Mouse (Mus musculus) left cerebral cortex, postnatal 25 days (tissue): ENCODE results near the gene Il9r. TPM values are rescaled to one million over a fixed set of nuclear protein-coding genes. Genes with fewer than 3 reads are reported as not detected.
"Not testable (repeated sequence)": the region's sequence is repeated elsewhere in the genome, so short reads cannot be mapped to it uniquely, and the experiment has no call there.

Experiments
- DNase-seq, 2 experiments: peaks; one replicate each; pipeline ENCODE4 v3.0.0; 2022; ENCODE audit warnings: low spot score in 2 of 2, mixed read lengths in 1 of 2
- intact Hi-C: fragments of 180-260 bp; cut with DNase I; formaldehyde crosslinking; loops from one replicate; pipeline ENCODE4 v1.15.1; 2025
- total RNA-seq, 2 experiments: library from RNA; stranded (reverse); gene quantifications; 2 replicates each; pipeline ENCODE4 v1.2.3; 2021

The Il9r gene
- total RNA-seq, 2 experiments from 2014 or later = not detected

GRCm38 (mm10) chr11:32205058-32205873 is 5.2 kb upstream of the Il9r start, which contains the start of gene Snrnp25:
Gene Snrnp25 (plus strand): TSS chr11:32205415.
- intact Hi-C loops = no loop called here
- DNase-seq = peak; percentile 95 to 98

- intact Hi-C loops = no loop called here
- DNase-seq = no peak
These were observed 2.0 kb upstream of the Il9r start for GRCm38 (mm10) chr11:32201922-32202685.

- DNase-seq, intact Hi-C loops: not testable (repeated sequence)
These were observed 913 bp upstream of the Il9r start for GRCm38 (mm10) chr11:32200992-32201391.

- no peak for DNase-seq
- intact Hi-C loops = loop anchor here (5.0 kb wide), 1 partner anchor 78 kb away; the partner anchor contains the start of gene Hba-x
These were observed 849 bp downstream of the Il9r start for GRCm38 (mm10) chr11:32199230-32199629.

- intact Hi-C loops = loop anchor here (5.0 kb wide), 1 partner anchor 79 kb away; the partner anchor contains the start of gene Hba-x
- no peak for DNase-seq
These were observed 1.7 kb downstream of the Il9r start for GRCm38 (mm10) chr11:32198256-32198955.

- intact Hi-C loops = loop anchor here (5.0 kb wide), 1 partner anchor 80 kb away; the partner anchor contains the start of gene Hba-x
- no peak for DNase-seq
These were observed 2.3 kb downstream of the Il9r start for GRCm38 (mm10) chr11:32197766-32198165.

- no peak for DNase-seq
- intact Hi-C loops = loop anchor here (5.0 kb wide), 1 partner anchor 81 kb away; the partner anchor contains the start of gene Hba-x
These were observed 3.4 kb downstream of the Il9r start for GRCm38 (mm10) chr11:32196727-32197126.

- DNase-seq = no peak
- intact Hi-C loops = loop anchor here (5.0 kb wide), 1 partner anchor 81 kb away; the partner anchor contains the start of gene Hba-x
These were observed 4.1 kb downstream of the Il9r start for GRCm38 (mm10) chr11:32195867-32196540.

GRCm38 (mm10) chr11:32194626-32195025 is 5.5 kb downstream of the Il9r start:
- intact Hi-C loops = loop anchor here (5.0 kb wide), 2 partner anchors 83 to 118 kb away; partner anchors contain the start of gene Hba-x

GRCm38 (mm10) chr11:32194086-32194485 is 6.0 kb downstream of the Il9r start:
- intact Hi-C loops = loop anchor here (5.0 kb wide), 1 partner anchor 118 kb away; no protein-coding TSS in a partner anchor

More at GRCm38 (mm10) chr11:32194626-32195025, 5.5 kb downstream of the Il9r start:
- DNase-seq = no peak

GRCm38 (mm10) chr11:32193156-32193555 is 6.9 kb downstream of the Il9r start:
- DNase-seq = no peak
- intact Hi-C loops = loop anchor here (5.0 kb wide), 1 partner anchor 119 kb away; no protein-coding TSS in a partner anchor

More at GRCm38 (mm10) chr11:32194086-32194485, 6.0 kb downstream of the Il9r start:
- DNase-seq = no peak

- DNase-seq = no peak
- intact Hi-C loops = loop anchor here (5.0 kb wide), 1 partner anchor 122 kb away; no protein-coding TSS in a partner anchor
These were observed 9.4 kb downstream of the Il9r start for GRCm38 (mm10) chr11:32190603-32191110.

GRCm38 (mm10) chr11:32190119-32190518 is 10.0 kb downstream of the Il9r start:
- DNase-seq = no peak
- intact Hi-C loops = loop anchor here (5.0 kb wide), 1 partner anchor 122 kb away; no protein-coding TSS in a partner anchor

GRCm38 (mm10) chr11:32189434-32189833 is 10.6 kb downstream of the Il9r start:
- DNase-seq = no peak
- intact Hi-C loops = no loop called here

- no peak for DNase-seq
- intact Hi-C loops = no loop called here
These were observed 11.2 kb downstream of the Il9r start for GRCm38 (mm10) chr11:32188881-32189280.

GRCm38 (mm10) chr11:32187256-32187655 is 12.8 kb downstream of the Il9r start:
- no peak for DNase-seq
- intact Hi-C loops = no loop called here

- intact Hi-C loops = no loop called here
- no peak for DNase-seq
These were observed 14.0 kb downstream of the Il9r start for GRCm38 (mm10) chr11:32186031-32186430.

GRCm38 (mm10) chr11:32184469-32184868 is 15.6 kb downstream of the Il9r start:
- no peak for DNase-seq
- intact Hi-C loops = no loop called here
